Mouse (Mus musculus) kidney, postnatal 14 days (tissue): ENCODE data around the gene Glrx5.

Experiments
- DNase-seq: peaks from one replicate; pipeline ENCODE4 v3.0.0; 2022; ENCODE audit warnings: mixed read lengths

The Glrx5 gene

GRCm38 (mm10) chr12:105031081-105032058 is 1.1 kb upstream of the Glrx5 start:
- no peak for DNase-seq

GRCm38 (mm10) chr12:105032832-105033775 is 616 bp downstream of the Glrx5 start:
- peak; percentile 37 for DNase-seq

- DNase-seq, result no peak
These were observed 1.8 kb downstream of the Glrx5 start for GRCm38 (mm10) chr12:105034130-105034769.

GRCm38 (mm10) chr12:105038211-105038610 is 5.7 kb downstream of the Glrx5 start:
- no peak for DNase-seq

- no peak for DNase-seq
These were observed 6.4 kb downstream of the Glrx5 start for GRCm38 (mm10) chr12:105038918-105039317.

GRCm38 (mm10) chr12:105039578-105040289 is 7.2 kb downstream of the Glrx5 start:
- DNase-seq, result peak; percentile 58

GRCm38 (mm10) chr12:105040950-105041349 is 8.5 kb downstream of the Glrx5 start:
- no peak for DNase-seq

GRCm38 (mm10) chr12:105043081-105043480 is 10.6 kb downstream of the Glrx5 start:
- no peak for DNase-seq

GRCm38 (mm10) chr12:105044775-105045174 is 12.3 kb downstream of the Glrx5 start:
- DNase-seq, result peak; percentile 25

GRCm38 (mm10) chr12:105048301-105048863 is 15.9 kb downstream of the Glrx5 start:
- DNase-seq, result no peak

GRCm38 (mm10) chr12:105049813-105050212 is 17.3 kb downstream of the Glrx5 start:
- no peak for DNase-seq

- DNase-seq, result peak; percentile 57
These were observed 18.4 kb downstream of the Glrx5 start for GRCm38 (mm10) chr12:105050898-105051297.

GRCm38 (mm10) chr12:105054041-105054440 is 21.6 kb downstream of the Glrx5 start:
- DNase-seq, result no peak

- no peak for DNase-seq
These were observed 22.8 kb downstream of the Glrx5 start for GRCm38 (mm10) chr12:105055308-105055707.

GRCm38 (mm10) chr12:105060006-105060405 is 27.5 kb downstream of the Glrx5 start:
- no peak for DNase-seq

- DNase-seq, result no peak
These were observed 31.0 kb downstream of the Glrx5 start for GRCm38 (mm10) chr12:105063201-105064134.

- no peak for DNase-seq
These were observed 31.7 kb downstream of the Glrx5 start for GRCm38 (mm10) chr12:105064168-105064567.

- DNase-seq, result no peak
These were observed 32.6 kb downstream of the Glrx5 start for GRCm38 (mm10) chr12:105065119-105065518.

- DNase-seq, result no peak
These were observed 34.0 kb downstream of the Glrx5 start for GRCm38 (mm10) chr12:105066523-105066922.

GRCm38 (mm10) chr12:105068911-105069310 is 36.4 kb downstream of the Glrx5 start:
- no peak for DNase-seq

GRCm38 (mm10) chr12:105073708-105074107 is 41.2 kb downstream of the Glrx5 start:
- peak; percentile 48 for DNase-seq
